ENCODE assay signal across 16 mouse cellular contexts in the genomic region with DNA sequence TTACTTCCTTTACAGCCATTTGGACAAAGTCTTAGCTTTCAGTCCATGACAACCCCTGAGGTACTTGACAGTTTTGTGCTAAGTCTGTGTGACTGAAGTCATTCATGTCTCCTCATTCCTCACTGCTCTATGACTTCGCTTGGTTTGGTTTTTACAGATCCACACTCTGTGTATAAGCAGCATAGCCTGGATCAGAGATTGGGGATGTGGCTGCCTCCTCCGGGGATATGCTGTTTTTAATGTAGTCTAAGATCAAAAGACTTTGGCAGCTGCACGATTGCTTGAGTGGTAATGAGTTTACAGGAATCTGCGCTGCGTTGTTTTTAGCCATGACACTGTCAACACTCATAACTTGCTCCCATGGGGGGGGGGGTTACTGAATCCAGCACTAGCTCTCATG.
A peak's percentile ranks its signal among the peaks of the same experiment; 100 is the strongest.
DNase-seq lines count a peak whose midpoint lies in the region; ATAC-seq and TF ChIP-seq lines count a peak whose summit lies in the region.
"Had no signal": no experiment of that assay in that cellular context is flagged by ENCODE, and none has a peak within 500 bp of the region (broad histone marks: within the 10 kb centered on the region; RNA-seq: fewer than 3 reads in every experiment).

No protein-coding gene starts in this region.

- 27% methylated on average over 5 of the region's 5 CpGs for WGBS in heart, postnatal 0 days
- 71% methylated on average over 5 of the region's 5 CpGs for WGBS in midbrain, embryonic 11.5 days
- 85% methylated on average over 5 of the region's 5 CpGs for WGBS in midbrain, embryonic 10.5 days
- WGBS in forebrain, embryonic 15.5 days: 43% methylated on average over 5 of the region's 5 CpGs
- 35% methylated on average over 5 of the region's 5 CpGs for whole genome bisulfite sequencing in midbrain, embryonic 16.5 days

- no peaks in the 10 kb centered on the region for H3K36me3 ChIP-seq in heart, postnatal 0 days (replicated peaks; ENCODE audit: control insufficient read depth, insufficient read depth, low read length)
- H3K36me3 ChIP-seq in midbrain, embryonic 11.5 days (ENCODE audit: control insufficient read depth, insufficient read depth, low read length): no peaks in the 10 kb centered on the region
- H3K36me3 ChIP-seq in midbrain, embryonic 10.5 days: no peaks in the 10 kb centered on the region
- no peaks in the 10 kb centered on the region for H3K36me3 ChIP-seq in forebrain, embryonic 15.5 days
- no peaks in the 10 kb centered on the region for H3K36me3 ChIP-seq in midbrain, embryonic 16.5 days (ENCODE audit: control insufficient read depth, insufficient read depth, low read length)
- H3K36me3 ChIP-seq: embryonic facial prominence, embryonic 15.5 days; heart, embryonic 10.5 days; kidney, embryonic 15.5 days had no signal

- intact Hi-C loops in left cerebral cortex, postnatal 25 days (cut with DNase I): no loop called here

- no peak overlapping the region for H3K4me3 ChIP-seq in heart, postnatal 0 days (ENCODE audit: low read depth, low read length)
- H3K4me3 ChIP-seq in midbrain, embryonic 11.5 days (ENCODE audit: low read depth, low read length): no peak overlapping the region
- H3K4me3 ChIP-seq in midbrain, embryonic 10.5 days: no peak overlapping the region
- no peak overlapping the region for H3K4me3 ChIP-seq in forebrain, embryonic 15.5 days
- no peak overlapping the region for H3K4me3 ChIP-seq in midbrain, embryonic 16.5 days (ENCODE audit: low read depth, low read length)
- H3K4me3 ChIP-seq: embryonic facial prominence, embryonic 15.5 days; heart, embryonic 10.5 days; kidney, embryonic 15.5 days had no signal

- H3K27me3 ChIP-seq in heart, postnatal 0 days (ENCODE audit: control insufficient read depth, insufficient read depth, low read length): no peaks in the 10 kb centered on the region
- no peaks in the 10 kb centered on the region for H3K27me3 ChIP-seq in midbrain, embryonic 11.5 days (ENCODE audit: control insufficient read depth, insufficient read depth, low read length)
- no peaks in the 10 kb centered on the region for H3K27me3 ChIP-seq in midbrain, embryonic 10.5 days (ENCODE audit: low read depth, poor library complexity, severe bottlenecking)
- no peaks in the 10 kb centered on the region for H3K27me3 ChIP-seq in forebrain, embryonic 15.5 days
- no peaks in the 10 kb centered on the region for H3K27me3 ChIP-seq in midbrain, embryonic 16.5 days (ENCODE audit: control insufficient read depth, insufficient read depth, low read depth, low read length)
- H3K27me3 ChIP-seq: embryonic facial prominence, embryonic 15.5 days; kidney, embryonic 15.5 days had no signal

- TF ChIP-seq CTCF in heart, postnatal 0 days (IDR thresholded peaks at IDR 0.05; ENCODE audit: low read depth): no peak

- no peaks in the 10 kb centered on the region; the same call in 1 of the 2 replicates for H3K4me1 ChIP-seq in heart, postnatal 0 days (ENCODE audit: control insufficient read depth, insufficient read depth)
- no peaks in the 10 kb centered on the region for H3K4me1 ChIP-seq in midbrain, embryonic 11.5 days (ENCODE audit: control insufficient read depth, insufficient read depth, low read length)
- H3K4me1 ChIP-seq in midbrain, embryonic 10.5 days: peaks cover 7% of the 10 kb centered on the region
- 0 out of 2 replicates have a peak, but pooled peaks cover 5% of the 10 kb centered on the region for H3K4me1 ChIP-seq in forebrain, embryonic 15.5 days
- H3K4me1 ChIP-seq in midbrain, embryonic 16.5 days (ENCODE audit: control insufficient read depth, insufficient read depth, low read length): no peaks in the 10 kb centered on the region
- H3K4me1 ChIP-seq: embryonic facial prominence, embryonic 15.5 days; heart, embryonic 10.5 days; kidney, embryonic 15.5 days had no signal

- no peak overlapping the region for H3K27ac ChIP-seq in heart, postnatal 0 days (ENCODE audit: low read depth)
- no peak overlapping the region for H3K27ac ChIP-seq in midbrain, embryonic 11.5 days (ENCODE audit: low read depth, low read length)
- no peak overlapping the region for H3K27ac ChIP-seq in midbrain, embryonic 10.5 days (replicated peaks)
- no peak overlapping the region for H3K27ac ChIP-seq in forebrain, embryonic 15.5 days (replicated peaks)
- no peak overlapping the region for H3K27ac ChIP-seq in midbrain, embryonic 16.5 days (ENCODE audit: low read length)
- H3K27ac ChIP-seq: embryonic facial prominence, embryonic 15.5 days; heart, embryonic 10.5 days; kidney, embryonic 15.5 days; liver, embryonic 14.5 days had no signal

- peak; percentile 5 for DNase-seq in heart, postnatal 0 days (ENCODE audit: low spot score)
- no peak for DNase-seq in heart, adult 18-20 months
- DNase-seq in midbrain, embryonic 11.5 days (ENCODE audit: low spot score, missing footprints): no peak
- DNase-seq in midbrain, embryonic 10.5 days (ENCODE audit: low spot score): no peak
- DNase-seq in left cerebral cortex, postnatal 25 days (ENCODE audit: low spot score in 2 of 2): no peak
- DNase-seq: cerebellum, adult 9-10 months; heart, postnatal 36 days had no signal

- no peak for TF ChIP-seq EP300 in heart, postnatal 0 days (IDR thresholded peaks at IDR 0.05; ENCODE audit: low read depth)

- ATAC-seq in heart, postnatal 0 days (ENCODE audit: insufficient read depth, low read depth): 0 out of 2 replicates have a peak, but pooled peaks have one; percentile 39
- 0 out of 2 replicates have a peak, but pooled peaks have one; percentile 38 for ATAC-seq in midbrain, embryonic 11.5 days (ENCODE audit: low FRiP score)
- peak; percentile 58; the same call in 1 of the 2 replicates for ATAC-seq in forebrain, embryonic 15.5 days (replicated peaks)
- peak; percentile 68 for ATAC-seq in midbrain, embryonic 16.5 days
- ATAC-seq in megakaryocyte, adult 5-6 weeks (ENCODE audit: poor library complexity, severe bottlenecking): no peak
- ATAC-seq: hindbrain, embryonic 16.5 days; intestine, postnatal 0 days had no signal

- H3K9me3 ChIP-seq in heart, postnatal 0 days (replicated peaks; ENCODE audit: control insufficient read depth, low read length): no peaks in the 10 kb centered on the region
- no peaks in the 10 kb centered on the region for H3K9me3 ChIP-seq in midbrain, embryonic 11.5 days (ENCODE audit: control insufficient read depth, low read length)
- H3K9me3 ChIP-seq in midbrain, embryonic 10.5 days (replicated peaks): no peaks in the 10 kb centered on the region
- no peaks in the 10 kb centered on the region for H3K9me3 ChIP-seq in forebrain, embryonic 15.5 days
- H3K9me3 ChIP-seq in midbrain, embryonic 16.5 days (replicated peaks; ENCODE audit: control insufficient read depth, low read length, poor library complexity, severe bottlenecking): no peaks in the 10 kb centered on the region
- H3K9me3 ChIP-seq: embryonic facial prominence, embryonic 15.5 days; heart, embryonic 10.5 days; kidney, embryonic 15.5 days had no signal

- H3K4me2 ChIP-seq in heart, postnatal 0 days (ENCODE audit: low read depth, low read length): no peak overlapping the region
- H3K4me2 ChIP-seq in midbrain, embryonic 11.5 days: no peak overlapping the region
- no peak overlapping the region for H3K4me2 ChIP-seq in forebrain, embryonic 15.5 days (replicated peaks)
- H3K4me2 ChIP-seq in midbrain, embryonic 16.5 days (ENCODE audit: low read length): no peak overlapping the region
- H3K4me2 ChIP-seq: embryonic facial prominence, embryonic 15.5 days; kidney, embryonic 15.5 days had no signal

- H3K9ac ChIP-seq in heart, postnatal 0 days (replicated peaks; ENCODE audit: low read depth, low read length): no peak overlapping the region
- H3K9ac ChIP-seq in midbrain, embryonic 11.5 days (ENCODE audit: low read length): no peak overlapping the region
- H3K9ac ChIP-seq in forebrain, embryonic 15.5 days (replicated peaks): no peak overlapping the region
- no peak overlapping the region for H3K9ac ChIP-seq in midbrain, embryonic 16.5 days (ENCODE audit: low read depth, low read length)
- H3K9ac ChIP-seq: embryonic facial prominence, embryonic 15.5 days; kidney, embryonic 15.5 days; liver, embryonic 14.5 days had no signal
